Mouse (Mus musculus) kidney, postnatal 14 days (tissue): Measurements from ENCODE around the gene Fam53a.

Source experiments
- DNase-seq: peaks from one replicate; pipeline ENCODE4 v3.0.0; 2022; ENCODE audit warnings: mixed read lengths

Gene Fam53a

DNA sequence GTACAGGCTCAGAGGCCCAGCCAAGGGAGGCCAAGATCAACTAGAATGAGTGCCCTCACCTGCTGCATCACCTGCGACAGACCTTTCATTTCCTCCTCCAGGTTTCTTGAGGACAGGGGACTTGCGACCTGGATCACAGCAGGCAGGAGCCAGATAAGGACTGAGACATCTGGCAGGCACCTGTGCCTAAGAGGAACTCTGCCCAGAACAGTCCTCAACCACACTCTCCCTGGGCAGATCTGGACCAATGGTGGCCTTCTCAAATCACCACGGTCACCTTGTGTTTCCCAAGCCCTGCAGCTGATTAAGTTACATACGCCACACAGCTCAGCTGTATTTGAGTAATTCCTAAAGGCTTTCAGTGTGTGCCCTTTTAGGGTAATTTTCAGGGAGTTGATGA lies 1.2 kb upstream of the Fam53a start:
- DNase-seq: no peak

GRCm38 (mm10) chr5:33630061-33630460 lies 626 bp upstream of the Fam53a start:
- peak; percentile 48 for DNase-seq

- no peak for DNase-seq
Observed at GRCm38 (mm10) chr5:33628820-33629300, 575 bp downstream of the Fam53a start.

- peak; percentile 35 for DNase-seq
Observed at GRCm38 (mm10) chr5:33627968-33628367, 1.5 kb downstream of the Fam53a start.

- no peak for DNase-seq
Observed at GRCm38 (mm10) chr5:33623766-33624165, 5.7 kb downstream of the Fam53a start.

DNA sequence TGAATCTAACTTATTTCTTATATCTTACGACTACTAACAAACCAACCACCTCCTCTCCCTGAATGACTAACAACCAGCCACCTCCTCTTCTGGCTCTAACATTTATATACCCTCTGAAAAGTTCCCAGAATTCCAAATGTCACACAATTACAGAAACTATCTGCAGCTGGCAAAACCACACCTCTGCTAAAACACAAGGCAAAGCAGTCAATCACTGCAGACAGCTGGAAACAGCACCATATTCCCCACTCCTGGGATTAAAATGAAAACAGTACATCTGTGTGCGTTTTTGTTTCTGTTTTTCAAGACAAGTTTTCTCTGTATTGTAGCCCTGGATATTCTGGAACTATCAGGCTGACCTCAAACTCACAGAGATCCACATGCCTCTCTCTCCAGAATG lies 6.8 kb downstream of the Fam53a start:
- DNase-seq: no peak

DNA sequence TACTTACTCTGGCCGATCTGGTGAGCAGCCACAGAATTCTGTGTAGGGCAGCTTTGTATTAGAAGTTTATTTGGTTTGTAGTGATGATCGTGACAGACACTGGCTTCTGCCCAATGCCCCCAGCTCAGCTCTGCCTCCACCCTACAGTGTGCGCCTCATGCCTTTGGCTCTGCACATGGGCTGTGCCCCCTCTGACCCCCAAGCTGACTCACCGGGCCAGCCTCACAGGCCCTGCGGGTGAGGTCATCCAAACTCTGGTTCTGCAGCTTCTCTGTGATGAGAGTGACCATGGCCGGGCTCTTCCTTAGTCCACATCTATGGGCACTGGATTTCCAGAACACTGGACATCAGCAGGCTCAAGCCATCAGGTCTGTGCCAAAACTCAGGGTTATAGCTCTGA lies 15.0 kb downstream of the Fam53a start:
- no peak for DNase-seq

- DNase-seq: no peak
Observed at GRCm38 (mm10) chr5:33611795-33612194, 17.6 kb downstream of the Fam53a start.

GRCm38 (mm10) chr5:33609226-33609625 lies 20.2 kb downstream of the Fam53a start:
- DNase-seq: no peak

DNA sequence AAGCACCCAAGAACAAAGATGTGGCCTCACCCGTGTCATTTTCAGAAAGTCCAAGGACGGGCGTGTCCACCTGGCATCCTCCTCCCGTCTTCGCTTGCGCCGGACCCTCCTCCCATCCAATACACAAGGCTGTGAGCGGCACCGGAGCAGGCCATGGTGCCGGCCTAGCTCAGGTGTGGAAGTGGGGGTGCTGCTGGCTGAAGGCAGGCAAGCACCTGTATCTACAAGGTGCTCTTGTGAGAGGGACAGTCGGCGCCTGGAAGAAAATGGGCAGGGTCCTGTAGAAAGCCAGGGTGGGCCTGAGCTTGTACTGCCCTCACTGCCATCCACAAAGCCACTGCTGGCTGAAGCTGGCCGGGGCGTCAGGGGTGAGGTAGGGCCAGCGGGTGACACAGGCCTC lies 22.0 kb downstream of the Fam53a start:
- DNase-seq: no peak

- no peak for DNase-seq
Observed at GRCm38 (mm10) chr5:33606631-33607030, 22.8 kb downstream of the Fam53a start.

DNA sequence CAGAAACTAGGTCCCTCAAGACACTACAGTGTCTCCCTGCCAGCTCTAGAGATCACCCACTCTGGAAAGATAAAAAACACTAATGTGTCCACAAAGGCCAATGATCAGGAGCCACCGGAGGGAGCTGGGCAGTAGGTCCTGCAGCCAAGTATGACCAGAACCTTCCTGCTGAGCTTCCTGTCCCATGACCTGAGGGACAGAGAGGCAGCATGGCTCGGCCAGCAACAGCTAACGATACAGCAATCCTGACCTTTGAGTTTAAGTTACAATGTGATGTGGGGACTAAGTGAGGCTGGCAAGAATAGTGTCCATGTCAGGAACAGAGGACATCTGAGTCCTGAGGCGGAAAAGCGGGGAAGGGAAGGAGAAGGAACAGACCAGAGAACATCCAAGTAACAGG lies 24.1 kb downstream of the Fam53a start:
- no peak for DNase-seq

- no peak for DNase-seq
Observed at GRCm38 (mm10) chr5:33593620-33594019, 35.8 kb downstream of the Fam53a start.

DNA sequence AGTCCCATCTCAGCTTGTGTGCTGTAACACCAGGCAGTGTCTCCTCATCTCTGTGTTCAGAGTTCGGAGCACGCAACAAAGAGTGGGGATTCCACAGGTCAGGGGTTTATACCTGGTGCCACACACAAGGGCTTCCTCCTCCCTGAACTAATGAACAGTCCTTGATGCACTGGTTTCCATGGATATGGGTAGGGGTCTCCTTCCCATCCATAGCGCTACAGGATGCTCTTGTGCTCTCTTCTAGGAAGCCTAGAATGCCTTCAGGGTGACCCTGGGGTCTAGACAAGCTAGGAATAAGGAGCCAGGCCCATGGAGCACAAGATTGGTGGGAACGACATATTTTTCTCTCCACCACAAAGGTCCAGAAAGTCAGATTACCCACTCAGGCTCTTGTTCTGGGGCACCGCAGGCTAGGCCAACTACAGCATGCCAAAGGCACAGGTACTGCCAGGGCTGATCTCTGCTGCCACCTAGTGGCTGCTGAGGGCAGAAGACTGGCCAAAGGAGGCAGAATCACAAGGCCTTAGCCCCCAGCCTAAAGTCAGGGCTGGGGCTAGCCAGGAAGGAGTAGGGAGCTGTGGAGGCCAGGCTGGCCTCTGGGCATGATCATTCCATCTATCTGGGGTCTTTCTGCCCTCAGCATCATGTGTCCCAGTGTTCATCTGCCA lies 40.1 kb downstream of the Fam53a start:
- DNase-seq: peak; percentile 74

DNA sequence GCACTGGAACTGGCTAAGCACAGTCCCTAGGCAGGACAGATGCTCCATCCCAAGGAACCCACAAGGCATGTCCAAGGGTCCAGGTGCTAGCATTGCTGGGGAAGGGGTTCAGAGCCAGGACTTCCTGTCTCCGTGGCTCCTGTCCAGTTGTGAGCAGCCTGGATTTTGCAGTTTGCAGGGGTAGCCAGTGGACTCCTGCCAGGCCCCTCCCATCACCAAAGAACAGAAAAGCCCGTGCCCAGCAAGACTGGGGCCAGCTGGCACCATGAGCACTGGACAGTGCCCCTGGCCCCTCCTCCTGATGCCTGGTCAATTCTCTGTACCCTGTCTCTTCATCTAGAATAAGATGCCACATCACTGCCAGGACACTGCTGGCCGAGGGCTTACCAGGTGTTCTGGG lies 41.4 kb downstream of the Fam53a start:
- DNase-seq: no peak

- no peak for DNase-seq
Observed at GRCm38 (mm10) chr5:33587498-33588058, 41.9 kb downstream of the Fam53a start.

DNA sequence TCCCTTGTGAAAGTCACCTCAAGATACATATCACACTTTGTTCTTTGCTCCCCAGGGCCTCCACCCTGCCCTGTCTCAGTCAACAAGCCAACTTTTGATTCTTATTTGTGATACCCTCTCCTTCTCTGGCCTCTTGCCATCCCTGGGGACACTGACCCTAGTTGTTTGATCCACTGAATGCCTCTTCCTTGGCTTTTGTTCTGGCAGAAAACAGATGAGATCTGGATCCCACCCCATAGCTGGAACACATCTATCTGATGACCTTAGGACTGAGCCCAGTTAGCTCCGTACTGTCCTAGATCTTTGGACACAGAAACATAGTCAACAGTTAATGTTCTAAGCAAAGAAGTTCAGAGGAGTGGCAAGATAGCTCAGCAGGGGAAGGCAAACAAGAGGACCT lies 49.1 kb downstream of the Fam53a start:
- DNase-seq: no peak

- no peak for DNase-seq
Observed at GRCm38 (mm10) chr5:33574207-33574606, 55.2 kb downstream of the Fam53a start.

DNA sequence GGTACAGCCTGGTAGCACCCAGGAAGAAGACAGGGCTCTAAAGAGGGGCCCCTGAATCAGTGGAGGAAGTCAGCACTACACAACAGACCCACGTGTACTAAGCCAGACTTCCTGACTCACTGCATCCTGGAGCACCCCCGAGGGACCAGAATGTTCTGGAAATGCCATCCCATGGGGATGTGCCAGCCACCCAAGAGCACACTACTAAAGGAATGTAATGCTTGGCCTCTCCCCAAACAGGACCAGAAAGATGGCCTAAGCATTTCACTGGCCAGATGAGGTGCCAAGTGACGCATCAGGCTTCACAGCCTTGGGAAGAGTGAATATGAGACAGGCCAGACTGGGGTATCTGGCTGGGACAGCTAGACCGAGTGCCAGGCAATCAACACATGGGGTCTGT lies 63.5 kb downstream of the Fam53a start:
- no peak for DNase-seq

DNA sequence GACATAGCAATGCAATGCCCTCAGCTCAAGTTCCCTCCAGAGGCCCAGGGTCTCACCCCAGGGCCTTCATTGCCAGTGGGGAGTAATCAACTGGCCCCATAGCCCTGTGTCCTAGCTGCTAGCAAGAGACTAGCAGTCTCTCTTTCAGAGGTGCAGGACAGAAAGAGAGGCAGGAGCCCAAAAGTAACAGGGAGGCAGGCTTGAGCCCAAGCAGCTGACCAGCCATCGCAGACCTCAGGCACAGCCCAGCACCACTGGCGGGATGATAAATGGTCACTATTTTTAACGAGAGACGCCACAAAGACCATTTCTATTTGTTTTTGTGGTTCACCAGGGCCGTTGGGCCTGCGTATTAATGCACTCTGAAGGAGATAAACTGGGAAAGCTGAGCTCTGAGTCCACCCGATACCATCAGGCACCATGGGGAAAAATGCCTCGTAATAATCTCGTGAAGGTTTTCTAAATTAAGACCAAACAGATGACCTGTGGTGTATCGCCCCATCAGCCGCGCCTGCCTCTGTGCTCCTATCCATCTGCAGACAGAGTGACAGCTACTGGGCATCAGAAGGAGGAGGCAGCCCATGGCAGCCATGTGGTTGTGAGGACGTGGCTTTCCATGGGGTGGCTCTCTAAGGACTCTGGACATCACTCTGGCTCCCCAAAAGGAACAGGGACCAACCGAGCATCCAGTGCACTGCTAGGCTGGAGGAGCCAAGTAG lies 73.0 kb downstream of the Fam53a start:
- no peak for DNase-seq
